Mouse (Mus musculus): ENCODE measurements at regions not wholly inside any gene's neighbourhood (a gene's known extent, or its start where the extent isn't known, plus 50 kb on each side); places are given as distances from the start of the nearest gene placed in this dataset.

GRCm38 (mm10) chr6:140279736-140280370 lies 144.0 kb upstream of the Plekha5 start:
- Histone ChIP-seq H3K27me3 (ENCODE audit: insufficient read depth, low read length) (no peaks in the 10 kb centered on the region), H3K9me3 (replicated peaks) (peaks cover 39% of the 10 kb centered on the region), H3K36me3 (replicated peaks) (no peaks in the 10 kb centered on the region), H3K4me3 (ENCODE audit: low read depth, low read length) (no peak overlapping the region), H3K4me1 (ENCODE audit: insufficient read depth, low read depth, low read length) (no peaks in the 10 kb centered on the region)
- ATAC-seq (ENCODE audit: extremely low read depth, insufficient number of reproducible peaks, low FRiP score, poor library complexity, severe bottlenecking) (no peak), DNase-seq (ENCODE audit: low spot score) (no peak)
- TF ChIP-seq GATA2 (IDR thresholded peaks at IDR 0.05; ENCODE audit: borderline replicate concordance, low read depth, low read length) (no peak), CTCF (IDR thresholded peaks at IDR 0.05; ENCODE audit: low read depth, low read length) (no peak), POLR2AphosphoS5 (IDR thresholded peaks at IDR 0.05; ENCODE audit: insufficient replicate concordance, low read depth, low read length) (no peak), GATA1 (IDR thresholded peaks at IDR 0.05; ENCODE audit: borderline replicate concordance, low read length) (no peak)

GRCm38 (mm10) chr6:140278750-140279149 lies 145.1 kb upstream of the Plekha5 start:
- no peak for TF ChIP-seq GATA2 (IDR thresholded peaks at IDR 0.05; ENCODE audit: borderline replicate concordance, low read depth, low read length)
- Histone ChIP-seq H3K36me3 (replicated peaks) (no peaks in the 10 kb centered on the region), H3K4me3 (ENCODE audit: low read depth, low read length) (no peak overlapping the region), H3K27me3 (ENCODE audit: insufficient read depth, low read length) (no peaks in the 10 kb centered on the region), H3K9me3 (replicated peaks) (peaks cover 32% of the 10 kb centered on the region), H3K4me1 (ENCODE audit: insufficient read depth, low read depth, low read length) (no peaks in the 10 kb centered on the region)
- DNase-seq (ENCODE audit: low spot score) (no peak), ATAC-seq (ENCODE audit: extremely low read depth, insufficient number of reproducible peaks, low FRiP score, poor library complexity, severe bottlenecking) (no peak)

GRCm38 (mm10) chr6:140270592-140270991 lies 153.3 kb upstream of the Plekha5 start:
- peaks cover 54% of the 10 kb centered on the region for H3K9me3 ChIP-seq (replicated peaks)

GRCm38 (mm10) chr6:140268315-140269070 lies 155.4 kb upstream of the Plekha5 start:
- TF ChIP-seq TAL1 (conservative IDR thresholded peaks at IDR 0.05; ENCODE audit: low read depth, low read length) (no peak), CTCF (IDR thresholded peaks at IDR 0.05; ENCODE audit: low read depth, low read length) (no peak), GATA2 (IDR thresholded peaks at IDR 0.05; ENCODE audit: borderline replicate concordance, low read depth, low read length) (no peak), GATA1 (IDR thresholded peaks at IDR 0.05; ENCODE audit: borderline replicate concordance, low read length) (no peak)
- H3K36me3 ChIP-seq (replicated peaks), result no peaks in the 10 kb centered on the region
- peaks cover 58% of the 10 kb centered on the region for H3K9me3 ChIP-seq (replicated peaks)
- H3K4me3 ChIP-seq (ENCODE audit: low read depth, low read length), result no peak overlapping the region
- ATAC-seq (ENCODE audit: extremely low read depth, insufficient number of reproducible peaks, low FRiP score, poor library complexity, severe bottlenecking) (no peak), DNase-seq (ENCODE audit: low spot score) (no peak)
- no peaks in the 10 kb centered on the region for H3K4me1 ChIP-seq (ENCODE audit: insufficient read depth, low read depth, low read length)
- H3K27me3 ChIP-seq (ENCODE audit: insufficient read depth, low read length), result no peaks in the 10 kb centered on the region

More at GRCm38 (mm10) chr6:140270592-140270991, 153.3 kb upstream of the Plekha5 start:
- DNase-seq (ENCODE audit: low spot score) (no peak), ATAC-seq (ENCODE audit: extremely low read depth, insufficient number of reproducible peaks, low FRiP score, poor library complexity, severe bottlenecking) (no peak)
- H3K4me3 ChIP-seq (ENCODE audit: low read depth, low read length), result no peak overlapping the region
- H3K36me3 ChIP-seq (replicated peaks), result no peaks in the 10 kb centered on the region
- TF ChIP-seq GATA2 (IDR thresholded peaks at IDR 0.05; ENCODE audit: borderline replicate concordance, low read depth, low read length) (no peak), CTCF (IDR thresholded peaks at IDR 0.05; ENCODE audit: low read depth, low read length) (no peak)
- no peaks in the 10 kb centered on the region for H3K27me3 ChIP-seq (ENCODE audit: insufficient read depth, low read length)
- no peaks in the 10 kb centered on the region for H3K4me1 ChIP-seq (ENCODE audit: insufficient read depth, low read depth, low read length)

GRCm38 (mm10) chr6:140263920-140264319 lies 159.9 kb upstream of the Plekha5 start:
- no peak for DNase-seq (ENCODE audit: low spot score)

GRCm38 (mm10) chr6:140261813-140262212 lies 162.0 kb upstream of the Plekha5 start:
- DNase-seq (ENCODE audit: low spot score) (no peak), ATAC-seq (ENCODE audit: extremely low read depth, insufficient number of reproducible peaks, low FRiP score, poor library complexity, severe bottlenecking) (no peak)
- Histone ChIP-seq H3K4me3 (ENCODE audit: low read depth, low read length) (no peak overlapping the region), H3K36me3 (replicated peaks) (no peaks in the 10 kb centered on the region), H3K4me1 (ENCODE audit: insufficient read depth, low read depth, low read length) (no peaks in the 10 kb centered on the region), H3K27me3 (ENCODE audit: insufficient read depth, low read length) (no peaks in the 10 kb centered on the region), H3K9me3 (replicated peaks) (peaks cover 52% of the 10 kb centered on the region)
- no peak for TF ChIP-seq GATA2 (IDR thresholded peaks at IDR 0.05; ENCODE audit: borderline replicate concordance, low read depth, low read length)

More at GRCm38 (mm10) chr6:140263920-140264319, 159.9 kb upstream of the Plekha5 start:
- no peaks in the 10 kb centered on the region for H3K27me3 ChIP-seq (ENCODE audit: insufficient read depth, low read length)
- no peak for ATAC-seq (ENCODE audit: extremely low read depth, insufficient number of reproducible peaks, low FRiP score, poor library complexity, severe bottlenecking)
- H3K36me3 ChIP-seq (replicated peaks), result no peaks in the 10 kb centered on the region
- no peak overlapping the region for H3K4me3 ChIP-seq (ENCODE audit: low read depth, low read length)
- no peak for TF ChIP-seq GATA1 (IDR thresholded peaks at IDR 0.05; ENCODE audit: borderline replicate concordance, low read length)
- no peak for TF ChIP-seq CTCF (IDR thresholded peaks at IDR 0.05; ENCODE audit: low read depth, low read length)
- TF ChIP-seq TAL1 (conservative IDR thresholded peaks at IDR 0.05; ENCODE audit: low read depth, low read length), result no peak
- TF ChIP-seq GATA2 (IDR thresholded peaks at IDR 0.05; ENCODE audit: borderline replicate concordance, low read depth, low read length), result no peak
- TF ChIP-seq POLR2AphosphoS5 (IDR thresholded peaks at IDR 0.05; ENCODE audit: insufficient replicate concordance, low read depth, low read length), result no peak
- peaks cover 59% of the 10 kb centered on the region for H3K9me3 ChIP-seq (replicated peaks)
- no peaks in the 10 kb centered on the region for H3K4me1 ChIP-seq (ENCODE audit: insufficient read depth, low read depth, low read length)

- ATAC-seq (ENCODE audit: extremely low read depth, insufficient number of reproducible peaks, low FRiP score, poor library complexity, severe bottlenecking) (no peak), DNase-seq (ENCODE audit: low spot score) (no peak)
- Histone ChIP-seq H3K9me3 (replicated peaks) (peaks cover 59% of the 10 kb centered on the region), H3K4me1 (ENCODE audit: insufficient read depth, low read depth, low read length) (no peaks in the 10 kb centered on the region), H3K4me3 (ENCODE audit: low read depth, low read length) (no peak overlapping the region), H3K27me3 (ENCODE audit: insufficient read depth, low read length) (no peaks in the 10 kb centered on the region), H3K36me3 (replicated peaks) (no peaks in the 10 kb centered on the region)
- TF ChIP-seq GATA2 (IDR thresholded peaks at IDR 0.05; ENCODE audit: borderline replicate concordance, low read depth, low read length) (no peak), CTCF (IDR thresholded peaks at IDR 0.05; ENCODE audit: low read depth, low read length) (no peak), POLR2AphosphoS5 (IDR thresholded peaks at IDR 0.05; ENCODE audit: insufficient replicate concordance, low read depth, low read length) (no peak), TAL1 (conservative IDR thresholded peaks at IDR 0.05; ENCODE audit: low read depth, low read length) (no peak), GATA1 (IDR thresholded peaks at IDR 0.05; ENCODE audit: borderline replicate concordance, low read length) (no peak)
Observed at GRCm38 (mm10) chr6:140258761-140259160, 165.1 kb upstream of the Plekha5 start.

All from G1E (cell line).